Comparison of ENCODE assay signal across 8 mouse cellular contexts in genomic region chr12:112677943-112678554, GRCm38 (mm10). TPM values are rescaled to one million over a fixed set of nuclear protein-coding genes. Genes with fewer than 3 reads are reported as not detected.
DNase-seq lines count a peak whose midpoint lies in the region; ATAC-seq and TF ChIP-seq lines count a peak whose summit lies in the region.

No protein-coding gene starts in this region.

- H3ac ChIP-seq in C2C12 (ENCODE audit: control insufficient read depth, insufficient read length, low read depth): peak overlapping the region; percentile 43

- peak overlapping the region; percentile 61 for H3K9ac ChIP-seq in forebrain, embryonic 16.5 days (replicated peaks; ENCODE audit: low read depth, low read length)
- peak overlapping the region; percentile 66 for H3K9ac ChIP-seq in liver, embryonic 13.5 days

- intact Hi-C loops in gastrocnemius, adult 2 months (cut with DNase I): no loop called here

- H3K79me2 ChIP-seq in C2C12 (ENCODE audit: control insufficient read depth, insufficient read depth): peaks cover 9% of the 10 kb centered on the region

- no peak for ATAC-seq in forebrain, embryonic 16.5 days
- ATAC-seq in liver, embryonic 13.5 days (ENCODE audit: low read depth): no peak

- TF ChIP-seq CTCF in gastrocnemius, adult 2 months (IDR thresholded peaks at IDR 0.05): 0 out of 2 replicates have a peak, but pooled peaks have one; percentile 3
- no peak for TF ChIP-seq CTCF in C2C12 (IDR thresholded peaks at IDR 0.05; ENCODE audit: control insufficient read depth, insufficient read depth, insufficient read length)

- H3K36me3 ChIP-seq in C2C12 (ENCODE audit: control insufficient read depth, insufficient read depth): no peaks in the 10 kb centered on the region
- H3K36me3 ChIP-seq in forebrain, embryonic 16.5 days (ENCODE audit: control insufficient read depth, insufficient read depth): no peaks in the 10 kb centered on the region
- no peaks in the 10 kb centered on the region for H3K36me3 ChIP-seq in liver, embryonic 13.5 days

- DNase-seq in gastrocnemius, adult 2 months: no peak
- DNase-seq in gastrocnemius, adult 8-10 months (ENCODE audit: low spot score in 2 of 2): no peak
- no peak for DNase-seq in liver, embryonic 13.5 days
- DNase-seq in cerebellum, postnatal 36 days: no peak
- DNase-seq in right cerebral cortex, adult 2 months (ENCODE audit: low spot score in 2 of 2): no peak
- DNase-seq in urinary bladder, adult 2 months (ENCODE audit: low spot score): no peak

- 17% methylated on average over 19 of the region's 19 CpGs for WGBS in forebrain, embryonic 16.5 days
- 25% methylated on average over 19 of the region's 19 CpGs for WGBS in liver, embryonic 13.5 days (ENCODE audit: insufficient replicate concordance)

- peak overlapping the region; percentile 83 for H3K27ac ChIP-seq in gastrocnemius, adult 2 months
- no peak overlapping the region for H3K27ac ChIP-seq in forebrain, embryonic 16.5 days (ENCODE audit: low read length)
- H3K27ac ChIP-seq in liver, embryonic 13.5 days: no peak overlapping the region

- H3K27me3 ChIP-seq in C2C12 (ENCODE audit: control insufficient read depth, insufficient read depth, insufficient read length): no peaks in the 10 kb centered on the region
- peaks cover 23% of the 10 kb centered on the region for H3K27me3 ChIP-seq in forebrain, embryonic 16.5 days (replicated peaks; ENCODE audit: control insufficient read depth, insufficient read depth, low read length)
- H3K27me3 ChIP-seq in liver, embryonic 13.5 days: peaks cover 73% of the 10 kb centered on the region

- H3K79me3 ChIP-seq in C2C12 (ENCODE audit: low read depth): peaks cover 4% of the 10 kb centered on the region

- peaks cover 29% of the 10 kb centered on the region for H3K4me1 ChIP-seq in forebrain, embryonic 16.5 days (replicated peaks; ENCODE audit: control insufficient read depth, insufficient read depth, low read length)
- H3K4me1 ChIP-seq in liver, embryonic 13.5 days (replicated peaks): peaks cover 41% of the 10 kb centered on the region

- H3K4me2 ChIP-seq in forebrain, embryonic 16.5 days (ENCODE audit: low read length): peak overlapping the region; percentile 97
- H3K4me2 ChIP-seq in liver, embryonic 13.5 days: peak overlapping the region; percentile 89

- H3K4me3 ChIP-seq in gastrocnemius, adult 2 months: peak overlapping the region; percentile 77
- H3K4me3 ChIP-seq in C2C12 (ENCODE audit: insufficient read depth, poor library complexity, severe bottlenecking): no peak overlapping the region
- peak overlapping the region; percentile 56 for H3K4me3 ChIP-seq in forebrain, embryonic 16.5 days (replicated peaks; ENCODE audit: low read length)
- H3K4me3 ChIP-seq in liver, embryonic 13.5 days (replicated peaks): peak overlapping the region; percentile 68

- no peaks in the 10 kb centered on the region for H3K9me3 ChIP-seq in forebrain, embryonic 16.5 days (ENCODE audit: control insufficient read depth, low read length)
- no peaks in the 10 kb centered on the region for H3K9me3 ChIP-seq in liver, embryonic 13.5 days (replicated peaks)

TF ChIP-seq in C2C12, 6 proteins besides CTCF, POLR2A, EP300 and RAD21:
- TF ChIP-seq MYOG (IDR thresholded peaks at IDR 0.05; ENCODE audit: control insufficient read depth, extremely low read depth, insufficient read length) (no peak), USF1 (IDR thresholded peaks at IDR 0.05; ENCODE audit: low read depth) (no peak), CEBPB (IDR thresholded peaks at IDR 0.05; ENCODE audit: low read depth) (no peak), FOSL1 (IDR thresholded peaks at IDR 0.05; ENCODE audit: insufficient read depth, low read length, poor library complexity, severe bottlenecking) (no peak), MAX (IDR thresholded peaks at IDR 0.05) (no peak)

RNA-seq across cellular contexts. Expression of gene Zbtb42, which starts 0.6 kb away (rescaled TPM):
- under 1 TPM; 0.64 to 0.81 TPM for total RNA-seq in gastrocnemius, adult 2 months (2021)
- total RNA-seq in gastrocnemius, adult 8-10 months (2022): under 1 TPM; 0.48 to 0.90 (median 0.58) TPM
- 4.2 TPM for polyA plus RNA-seq in C2C12 (2012; fragmentation: generic; extraction: Trizol)
- 0.65 and 0.92 TPM in 2 replicates for polyA plus RNA-seq in forebrain, embryonic 16.5 days (2015; fragmentation: Nextera tagmentation; extraction: Ambion mirVana)
- 0.40 and 0.71 TPM in 2 replicates for polyA plus RNA-seq in liver, embryonic 13.5 days (2015; fragmentation: Nextera tagmentation; extraction: Ambion mirVana)
- 18.0 and 20.5 TPM in 2 replicates for polyA plus RNA-seq in urinary bladder, adult 2 months (2012; rRNA removed)

RNA-seq across cellular contexts. Expression of gene Akt1, which starts 3.4 kb away (rescaled TPM):
- 10 to 100 TPM; 50.9 to 59.3 TPM for total RNA-seq in gastrocnemius, adult 2 months (2021)
- total RNA-seq in gastrocnemius, adult 8-10 months (2022): 10 to 100 TPM; 41.6 to 42.5 (median 42.0) TPM
- polyA plus RNA-seq in C2C12 (2012; fragmentation: generic; extraction: Trizol): 297 TPM
- 56.9 and 57.1 TPM in 2 replicates for polyA plus RNA-seq in forebrain, embryonic 16.5 days (2015; fragmentation: Nextera tagmentation; extraction: Ambion mirVana)
- polyA plus RNA-seq in liver, embryonic 13.5 days (2015; fragmentation: Nextera tagmentation; extraction: Ambion mirVana): 13.8 and 17.9 TPM in 2 replicates
- 149 and 150 TPM in 2 replicates for polyA plus RNA-seq in urinary bladder, adult 2 months (2012; rRNA removed)

RNA-seq across cellular contexts. Expression of gene Siva1, which starts 33.6 kb away (rescaled TPM):
- total RNA-seq in gastrocnemius, adult 2 months (2021): 10 to 100 TPM; 18.6 to 25.3 TPM
- 10 to 100 TPM; 22.2 to 26.3 (median 24.3) TPM for total RNA-seq in gastrocnemius, adult 8-10 months (2022)
- 164 TPM for polyA plus RNA-seq in C2C12 (2012; fragmentation: generic; extraction: Trizol)
- polyA plus RNA-seq in forebrain, embryonic 16.5 days (2015; fragmentation: Nextera tagmentation; extraction: Ambion mirVana): 68.9 and 75.9 TPM in 2 replicates
- 120 and 148 TPM in 2 replicates for polyA plus RNA-seq in liver, embryonic 13.5 days (2015; fragmentation: Nextera tagmentation; extraction: Ambion mirVana)
- polyA plus RNA-seq in urinary bladder, adult 2 months (2012; rRNA removed): 62.6 and 71.8 TPM in 2 replicates

RNA-seq across cellular contexts. Expression of gene Cep170b, which starts 42.2 kb away (rescaled TPM):
- 10 to 100 TPM in 1 of 2 experiments, 1 to 10 TPM in 1; 9.8 to 13.6 TPM for total RNA-seq in gastrocnemius, adult 2 months (2021)
- 10 to 100 TPM in 3 of 4 experiments, 1 to 10 TPM in 1; 9.8 to 18.4 (median 12.5) TPM for total RNA-seq in gastrocnemius, adult 8-10 months (2022)
- polyA plus RNA-seq in C2C12 (2012; fragmentation: generic; extraction: Trizol): 33.3 TPM
- 18.8 and 22.9 TPM in 2 replicates for polyA plus RNA-seq in forebrain, embryonic 16.5 days (2015; fragmentation: Nextera tagmentation; extraction: Ambion mirVana)
- 2.5 and 2.9 TPM in 2 replicates for polyA plus RNA-seq in liver, embryonic 13.5 days (2015; fragmentation: Nextera tagmentation; extraction: Ambion mirVana)
- polyA plus RNA-seq in urinary bladder, adult 2 months (2012; rRNA removed): 33.2 and 42.5 TPM in 2 replicates

RNA-seq across cellular contexts. Expression of gene Adssl1, which starts 58.2 kb away (rescaled TPM):
- 1,000 to 10,000 TPM; 1,028 to 1,061 TPM for total RNA-seq in gastrocnemius, adult 2 months (2021)
- 1,000 to 10,000 TPM in 3 of 4 experiments, 100 to 1,000 TPM in 1; 952 to 1,087 (median 1,016) TPM for total RNA-seq in gastrocnemius, adult 8-10 months (2022)
- polyA plus RNA-seq in C2C12 (2012; fragmentation: generic; extraction: Trizol): 10.1 TPM
- 1.8 and 2.4 TPM in 2 replicates for polyA plus RNA-seq in forebrain, embryonic 16.5 days (2015; fragmentation: Nextera tagmentation; extraction: Ambion mirVana)
- 6.7 and 7.5 TPM in 2 replicates for polyA plus RNA-seq in liver, embryonic 13.5 days (2015; fragmentation: Nextera tagmentation; extraction: Ambion mirVana)
- polyA plus RNA-seq in urinary bladder, adult 2 months (2012; rRNA removed): 19.5 and 26.9 TPM in 2 replicates
